Mouse (Mus musculus) spleen, postnatal 10 days (tissue): ENCODE data around the gene Syt7.

ENCODE experiments used
- DNase-seq, 2 experiments: peaks; one replicate each; pipeline ENCODE4 v3.0.0; 2021 to 2022; ENCODE audit warnings: low spot score in 2 of 2

The Syt7 gene

DNA sequence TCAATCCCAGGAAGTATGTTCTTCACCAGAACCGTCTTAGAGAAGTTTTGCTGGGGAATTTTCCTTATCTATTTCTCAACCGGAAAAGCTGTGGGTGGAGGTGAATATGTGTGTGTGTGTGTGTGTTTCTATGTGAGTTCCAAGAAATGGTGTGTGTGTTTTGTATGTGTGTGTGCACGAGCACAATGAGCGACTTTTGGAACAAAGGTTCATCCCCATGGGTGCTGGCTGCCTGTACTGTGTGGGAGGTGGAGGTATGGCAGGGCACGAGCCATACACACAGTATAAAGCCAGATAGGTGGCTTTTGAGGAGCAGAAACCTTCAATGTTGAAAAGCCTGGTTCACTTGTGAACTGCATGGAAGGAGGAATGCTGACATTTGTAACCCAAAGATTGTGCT is 1.2 kb upstream of the Syt7 start:
- DNase-seq, result no peak

DNA sequence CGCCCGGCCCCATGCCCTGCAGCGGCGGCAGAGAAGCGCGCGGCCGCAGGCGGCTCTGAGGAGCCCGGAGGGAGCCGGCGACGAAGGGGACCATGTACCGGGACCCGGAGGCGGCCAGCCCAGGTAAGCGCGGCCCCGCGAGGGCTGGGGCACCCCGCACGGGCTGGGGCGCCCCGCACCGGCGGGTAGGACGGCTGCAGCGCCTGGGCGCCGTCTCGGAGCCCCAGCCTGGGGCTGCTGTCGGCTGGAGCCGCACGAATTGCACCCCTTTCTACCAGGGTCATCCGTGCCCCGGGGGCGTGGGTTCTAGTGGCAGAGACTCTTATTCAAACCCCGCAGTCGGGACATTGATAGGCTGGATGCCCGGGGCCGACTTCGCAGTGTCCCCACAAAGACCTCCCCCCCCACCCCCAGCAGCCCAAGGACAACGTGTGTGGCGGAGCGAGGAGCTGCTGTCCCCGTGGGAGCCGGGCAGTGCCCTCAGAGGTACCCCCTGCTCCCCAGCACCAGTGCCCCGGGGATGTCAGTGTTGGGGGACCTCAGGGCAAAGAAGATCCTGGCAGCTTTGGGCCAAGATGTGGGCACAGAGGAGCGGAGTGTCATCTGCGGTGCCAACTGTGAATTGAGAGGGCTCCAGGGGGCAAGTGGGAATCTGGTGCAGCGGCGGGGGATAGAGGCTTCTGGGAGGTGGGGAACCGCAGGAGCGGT is 655 bp downstream of the Syt7 start:
- no peak for DNase-seq

DNA sequence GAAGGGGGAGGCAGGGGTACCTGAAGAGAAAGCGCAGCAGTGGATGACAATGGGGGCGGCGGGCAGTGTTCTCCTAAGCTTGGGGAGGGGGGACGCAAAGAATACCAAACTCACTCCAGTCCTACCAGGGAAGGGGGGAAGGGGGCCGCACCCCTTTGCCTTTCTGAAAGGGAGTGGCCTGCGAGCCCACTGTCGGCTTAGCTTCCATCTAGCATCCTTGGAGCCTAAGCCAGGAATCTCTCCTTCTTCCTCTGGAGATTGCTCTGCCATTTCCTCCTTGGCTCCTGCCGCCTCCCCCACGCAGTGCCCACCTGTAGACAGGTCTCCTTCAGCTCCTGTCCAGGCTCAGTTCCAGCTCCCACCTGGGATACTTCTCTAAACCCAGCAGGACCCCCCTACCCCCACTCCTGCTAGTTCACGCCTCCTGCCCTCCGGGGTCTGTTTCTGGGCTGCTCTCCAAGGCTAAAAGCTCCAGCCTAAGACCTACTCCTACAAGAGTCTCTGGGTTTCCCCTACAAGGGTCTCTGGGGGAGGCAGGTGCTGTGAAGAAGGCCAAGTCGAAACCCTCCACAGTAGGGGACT is 1.3 kb downstream of the Syt7 start:
- no peak for DNase-seq

DNA sequence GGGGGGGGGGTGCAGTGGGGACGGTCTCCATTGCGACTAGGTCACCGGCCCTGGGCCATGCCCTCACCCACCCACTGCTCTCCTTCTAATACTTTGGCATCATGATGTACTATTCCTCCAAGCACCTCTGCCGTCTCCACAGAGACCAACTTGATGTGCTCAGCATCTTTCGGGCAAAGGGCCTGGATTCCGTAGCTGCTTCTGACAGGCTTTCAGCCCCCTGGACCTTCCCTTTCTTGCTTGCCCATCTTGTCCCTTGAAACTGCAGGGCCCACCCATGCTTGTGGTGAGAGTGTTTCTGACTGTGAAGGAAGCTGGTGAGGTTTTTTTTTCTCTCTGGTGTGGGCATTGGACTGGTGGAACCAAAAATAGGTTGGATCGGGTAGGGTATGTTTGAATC is 2.1 kb downstream of the Syt7 start:
- no peak for DNase-seq

DNA sequence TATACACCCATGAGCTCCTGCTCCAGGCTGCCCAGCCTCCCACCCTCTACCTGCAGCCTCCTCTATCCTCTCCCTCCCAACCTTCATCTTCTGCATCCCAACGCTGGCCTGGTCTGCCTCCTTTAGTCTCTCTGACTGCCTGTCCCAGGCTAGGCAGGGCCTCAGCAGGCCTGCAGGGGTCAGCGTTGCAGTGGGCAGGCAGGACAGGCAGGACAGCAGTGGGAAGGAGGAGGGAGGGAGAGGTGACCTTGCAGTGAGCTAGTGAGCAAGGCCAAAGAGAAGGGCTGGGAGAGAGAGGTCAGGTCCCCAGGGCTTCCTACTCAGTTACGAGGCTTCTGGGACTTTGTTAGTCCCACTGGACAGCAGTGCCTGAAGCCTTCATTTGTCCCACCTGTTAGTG is 3.1 kb downstream of the Syt7 start:
- DNase-seq, result no peak

DNA sequence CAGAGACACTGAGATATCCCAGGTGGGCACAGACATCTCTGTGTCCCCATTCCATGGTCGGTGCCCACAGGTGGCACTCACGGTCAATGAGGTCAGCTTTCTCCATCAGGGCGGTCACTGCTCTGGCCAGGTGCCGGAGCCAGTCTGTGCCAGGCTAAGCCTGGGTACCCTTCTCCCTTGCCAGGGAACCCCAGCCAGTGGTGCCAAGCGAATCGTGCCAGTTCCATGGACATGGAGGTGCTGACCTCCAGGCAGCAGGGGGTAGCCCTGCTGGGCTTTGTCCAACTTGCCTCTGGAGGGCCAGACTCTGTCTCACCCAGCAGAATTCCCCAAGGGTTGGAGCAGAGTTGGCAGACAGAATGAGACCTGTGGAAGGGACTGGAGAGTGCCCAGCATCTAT is 4.6 kb downstream of the Syt7 start:
- no peak for DNase-seq

DNA sequence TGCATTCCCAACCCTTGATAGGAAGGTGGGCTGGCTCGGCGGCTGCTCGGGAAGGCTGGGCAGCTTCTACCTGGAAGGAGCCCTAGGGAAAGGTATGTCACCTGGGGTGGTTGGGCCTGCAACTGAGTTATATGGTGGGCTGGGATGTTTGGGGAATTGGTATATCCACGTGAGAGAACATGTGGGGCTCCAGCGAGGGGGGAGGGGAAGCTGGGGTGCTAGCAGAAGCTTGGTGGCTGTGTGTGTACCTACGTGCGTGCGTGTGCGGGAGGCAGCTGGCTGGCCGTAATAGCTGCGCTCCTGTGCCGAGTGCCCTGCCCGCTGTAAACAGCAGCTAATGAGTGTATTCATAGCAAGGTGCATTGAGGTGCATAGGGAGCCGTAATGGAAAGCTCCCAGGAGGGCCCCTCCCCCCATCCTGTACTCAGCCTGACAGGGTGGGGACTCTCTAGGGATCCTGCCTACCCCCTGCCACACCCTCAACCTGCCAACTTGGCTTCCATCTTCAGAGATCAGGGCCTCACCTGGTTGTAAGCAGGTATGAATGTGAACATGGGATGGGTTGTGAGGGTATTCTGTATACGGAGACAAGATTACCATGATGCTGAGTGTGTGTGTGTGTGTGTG is 5.1 kb downstream of the Syt7 start:
- no peak for DNase-seq

DNA sequence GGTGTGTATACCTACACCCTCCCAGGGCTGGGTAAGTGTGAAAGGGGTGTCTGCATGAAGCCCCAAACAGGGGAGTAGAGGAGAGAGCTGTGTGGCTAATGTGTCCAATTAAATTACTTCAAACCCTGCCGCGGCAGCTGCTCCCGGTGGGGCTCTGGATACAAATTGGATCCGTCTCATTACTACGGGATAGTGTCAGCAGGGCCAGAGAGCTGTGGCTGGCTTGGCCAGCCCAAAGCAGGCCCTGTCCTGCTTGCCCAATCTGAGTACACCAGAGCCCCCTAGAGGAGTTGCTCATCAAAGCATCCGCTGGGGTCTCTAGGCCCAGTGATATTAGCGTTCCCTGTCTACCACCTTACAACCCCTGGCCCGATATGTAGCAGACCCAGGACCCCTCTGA is 6.3 kb downstream of the Syt7 start:
- DNase-seq, result no peak

DNA sequence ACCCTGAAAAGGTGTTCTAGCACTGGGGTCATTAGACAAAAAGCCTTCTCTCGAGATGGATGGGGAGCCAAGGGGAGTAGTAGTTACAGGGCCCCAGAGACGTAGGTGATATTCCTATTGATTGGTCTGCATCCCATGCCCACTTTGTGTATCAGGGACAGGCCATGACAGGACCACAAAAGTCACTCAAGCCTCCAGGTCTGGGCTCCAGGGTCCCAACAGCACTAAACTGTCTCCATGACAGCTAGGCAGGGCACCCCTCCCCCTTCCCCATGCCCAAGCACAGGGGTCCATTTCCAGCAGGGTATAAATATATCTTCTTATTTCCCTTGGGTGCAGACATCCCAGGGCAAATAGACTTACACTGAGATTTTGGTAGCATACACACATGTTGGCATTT is 8.1 kb downstream of the Syt7 start:
- DNase-seq, result no peak

DNA sequence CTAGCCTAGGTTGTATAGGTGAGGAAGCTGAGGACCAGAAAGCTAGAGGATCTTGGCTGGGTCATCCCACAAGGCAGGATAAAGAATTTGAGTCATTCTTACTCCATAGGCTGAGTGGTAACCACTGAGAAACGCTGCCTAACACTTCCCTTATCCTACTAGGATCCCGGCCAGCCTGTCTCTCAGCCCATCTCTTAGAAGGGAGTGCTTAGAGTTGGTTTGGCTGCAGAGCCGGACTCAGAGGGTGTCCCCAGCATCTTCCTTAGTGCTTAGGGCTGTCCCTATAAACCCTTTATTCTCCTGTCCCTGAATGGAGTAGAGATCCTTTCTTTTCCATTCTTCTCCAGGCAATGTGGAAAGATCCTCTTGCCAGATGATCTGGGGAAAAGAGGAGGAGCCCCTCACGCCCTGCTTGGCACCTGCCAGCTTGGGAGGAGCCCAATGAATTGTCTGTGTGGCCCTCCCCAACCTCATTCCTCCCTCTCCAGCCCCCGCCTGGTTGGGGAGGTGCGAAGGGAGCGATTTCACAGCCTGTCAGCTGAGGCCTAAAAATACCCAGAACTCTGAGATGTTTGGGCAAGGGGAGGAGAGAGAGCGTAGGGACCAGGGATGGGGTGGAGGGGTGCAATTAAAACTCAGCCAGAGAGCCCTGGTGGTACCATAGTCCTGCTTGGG is 8.7 kb downstream of the Syt7 start:
- DNase-seq, result no peak

DNA sequence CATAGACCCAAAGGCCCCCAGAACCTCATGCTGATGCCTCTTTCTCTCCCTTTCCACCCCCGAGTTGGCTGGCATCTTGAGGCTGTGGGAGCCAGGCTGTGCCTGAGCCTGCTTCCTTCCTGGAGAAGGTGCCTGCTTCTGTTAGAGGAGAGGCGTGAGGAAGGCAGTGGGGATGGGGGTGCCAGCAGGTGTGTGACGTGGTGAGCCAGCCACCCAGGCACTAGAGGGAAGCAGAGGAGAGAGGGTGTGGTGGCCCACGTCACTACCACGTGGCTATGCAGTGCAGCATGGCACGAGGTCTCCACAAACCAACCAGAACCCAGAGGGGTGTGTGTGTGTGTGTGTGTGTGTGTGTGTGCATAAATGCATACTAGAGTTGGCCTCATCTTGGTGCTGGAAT is 9.4 kb downstream of the Syt7 start:
- DNase-seq, result no peak

DNA sequence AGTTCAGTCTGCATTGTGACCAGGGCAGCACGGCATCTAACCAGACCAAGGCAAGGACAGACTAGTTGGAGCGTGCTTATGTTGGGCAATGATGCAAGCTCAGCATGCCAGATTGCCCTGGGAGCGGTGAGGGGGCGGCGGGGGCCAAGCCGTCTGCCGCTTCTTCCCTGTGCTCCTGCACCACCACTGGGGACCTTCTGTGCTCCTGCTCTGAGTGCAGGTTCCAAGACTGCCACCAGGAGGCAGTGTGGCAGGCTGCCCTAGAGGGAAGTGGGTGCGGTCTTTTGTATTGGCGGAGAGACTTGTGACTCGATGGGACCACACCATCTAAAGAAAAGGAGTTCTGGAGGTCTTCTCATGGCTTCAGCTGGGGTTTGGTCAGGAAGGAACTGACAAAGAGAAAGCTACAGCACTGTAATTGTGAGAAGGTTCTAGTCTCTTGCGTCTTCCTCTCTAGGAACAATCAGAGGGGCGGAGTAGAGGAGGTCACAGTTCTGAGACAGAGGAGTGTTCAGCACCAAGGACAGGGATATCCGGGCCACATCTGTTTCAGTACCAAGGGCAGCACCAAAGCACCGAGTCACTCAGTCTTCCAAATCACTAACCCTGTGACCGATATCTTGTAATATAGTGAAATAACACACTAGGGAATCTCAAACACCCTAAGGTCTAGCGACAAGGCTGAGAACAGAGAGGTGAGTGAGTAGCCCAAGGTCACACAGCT is 14.0 kb downstream of the Syt7 start:
- peak in 1 of 2 experiments; percentile 58 for DNase-seq

DNA sequence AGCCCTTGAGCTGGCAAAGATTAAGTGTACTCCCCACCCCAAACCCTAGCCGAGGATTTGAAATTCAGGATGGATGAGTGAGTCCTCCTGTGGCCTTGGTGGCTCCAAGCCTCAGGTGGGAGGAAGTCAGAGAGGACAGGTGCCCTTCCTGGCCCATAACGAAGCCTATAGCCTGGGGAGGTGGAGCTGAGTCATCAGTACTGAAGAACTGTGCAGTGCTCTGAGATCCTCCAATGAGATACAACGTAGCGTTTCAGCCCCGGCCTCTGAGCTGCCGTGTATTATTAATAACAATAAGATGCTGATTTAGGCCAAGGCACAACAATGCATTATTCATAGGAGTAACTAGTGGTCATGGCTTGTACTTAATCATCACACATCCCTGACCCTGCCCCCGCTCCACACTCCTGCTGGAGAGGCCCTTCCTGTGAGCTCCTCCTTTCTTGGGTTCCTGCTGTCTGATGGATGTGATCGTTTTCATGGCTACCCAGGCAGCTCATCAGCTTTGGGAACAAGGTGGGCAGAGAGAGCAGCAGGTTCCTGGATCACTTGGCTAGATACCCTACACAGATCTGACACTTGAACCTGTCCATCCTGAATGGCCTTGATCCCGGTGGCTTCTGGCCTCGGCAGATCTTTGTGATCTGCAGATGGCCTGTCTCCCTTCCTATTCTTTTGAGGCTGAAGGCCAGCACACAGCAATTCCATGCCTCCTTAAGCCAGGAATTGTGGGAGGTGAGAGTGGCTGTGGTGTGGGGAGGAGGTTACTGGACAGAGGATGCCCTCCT is 14.9 kb downstream of the Syt7 start:
- DNase-seq, result no peak

DNA sequence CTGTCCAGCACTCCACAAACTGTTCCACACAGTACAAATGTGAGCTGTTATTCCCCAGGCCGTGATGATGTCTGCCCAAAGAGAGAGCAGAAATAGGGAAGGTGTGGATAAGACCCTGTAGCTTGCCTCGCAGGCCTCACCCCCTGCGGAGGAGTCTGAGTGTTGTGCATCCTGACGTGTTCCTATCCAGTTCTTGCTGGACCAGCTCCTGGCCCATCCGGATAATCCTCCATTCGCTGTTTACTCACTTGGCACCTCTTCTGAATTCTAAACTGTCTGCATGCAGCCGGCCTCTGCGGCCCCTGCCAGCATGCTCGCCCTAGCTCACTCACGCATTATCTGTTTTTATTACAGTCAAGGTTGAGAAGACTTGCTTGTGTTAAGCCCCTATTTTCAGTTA is 15.5 kb downstream of the Syt7 start:
- DNase-seq, result no peak

DNA sequence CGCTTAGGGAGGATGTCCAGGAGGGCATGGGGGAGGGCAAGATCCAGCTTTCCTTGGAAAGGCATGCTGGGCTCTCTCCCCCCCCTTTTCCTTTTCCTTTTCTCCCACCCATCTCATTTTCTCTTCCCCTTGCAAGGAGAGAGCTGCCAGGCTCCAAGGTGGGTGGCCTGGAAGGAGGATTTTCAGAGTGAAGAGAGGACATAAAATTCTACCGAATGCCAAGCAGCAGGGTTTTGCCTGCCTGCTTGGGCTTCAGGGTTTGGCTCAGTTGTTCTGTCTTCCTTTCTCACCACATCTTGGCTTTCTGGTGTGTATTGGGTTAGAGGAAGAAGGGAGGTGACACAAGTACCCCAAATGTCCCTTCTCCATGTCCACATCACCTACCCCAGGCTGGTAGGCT is 16.0 kb downstream of the Syt7 start:
- DNase-seq, result no peak

DNA sequence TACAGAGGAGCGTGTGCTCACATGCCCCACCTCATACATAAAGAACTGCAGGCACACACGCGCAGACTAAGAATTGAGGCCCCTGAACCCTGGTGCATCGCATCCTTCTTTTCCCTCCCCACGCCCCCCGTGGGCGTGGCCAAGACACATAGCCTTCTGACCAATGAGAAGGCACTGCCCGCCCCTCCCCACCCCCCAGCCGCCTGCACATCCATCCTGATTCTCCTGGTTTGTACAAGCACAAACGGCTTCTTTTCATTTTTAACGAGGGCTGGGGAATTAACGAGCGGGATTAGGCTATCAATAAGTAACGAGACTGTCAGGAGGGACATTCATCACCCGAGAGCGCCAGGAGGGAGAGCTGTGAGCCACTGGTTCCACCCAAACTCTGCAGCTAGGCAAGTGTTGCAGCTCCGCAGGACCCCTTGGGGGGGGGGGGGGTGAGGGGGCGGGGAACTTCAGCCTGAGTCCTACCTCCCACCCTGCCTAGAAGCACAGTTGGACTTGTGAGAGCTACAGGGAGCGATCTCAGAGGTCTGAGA is 24.9 kb downstream of the Syt7 start:
- DNase-seq, result no peak

DNA sequence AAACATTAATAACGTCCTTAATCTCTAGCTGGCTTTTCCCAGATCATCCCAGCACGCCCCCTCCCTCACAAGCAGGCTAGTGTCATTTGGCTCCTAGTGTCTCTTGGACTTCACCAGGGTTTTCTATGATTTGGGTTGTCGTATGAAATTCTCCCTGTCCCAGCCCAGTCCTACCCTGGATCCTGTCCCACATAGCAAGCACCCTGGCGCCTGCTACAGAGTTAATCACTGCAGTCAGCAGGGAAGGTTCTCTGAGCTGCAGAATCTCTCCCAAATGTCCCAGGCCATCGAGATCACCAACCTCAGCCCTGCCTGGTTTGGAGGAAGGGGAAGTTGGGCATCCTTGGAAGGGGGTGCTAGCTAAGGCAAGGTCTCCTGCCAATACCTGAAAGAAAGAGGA is 26.6 kb downstream of the Syt7 start:
- DNase-seq, result no peak

DNA sequence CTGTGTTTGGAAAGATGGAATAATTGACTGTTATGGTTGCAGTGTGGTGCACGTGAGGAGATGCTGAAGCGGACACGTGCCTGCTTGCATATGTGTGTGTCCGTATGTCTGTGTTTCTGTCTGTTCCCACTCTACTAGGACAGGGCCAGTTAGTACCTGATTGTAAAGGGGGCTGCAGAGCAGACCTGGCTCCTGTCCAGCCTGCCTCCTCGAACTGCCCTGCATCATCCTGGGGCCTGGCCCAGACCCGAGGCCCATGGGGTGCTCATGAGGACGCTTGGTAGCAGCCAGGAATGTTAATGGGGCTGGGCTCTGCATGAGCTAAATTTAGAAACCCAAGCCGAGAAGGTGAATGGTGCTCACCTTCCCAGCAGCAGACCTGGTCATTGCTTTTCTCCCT is 28.0 kb downstream of the Syt7 start:
- no peak for DNase-seq

DNA sequence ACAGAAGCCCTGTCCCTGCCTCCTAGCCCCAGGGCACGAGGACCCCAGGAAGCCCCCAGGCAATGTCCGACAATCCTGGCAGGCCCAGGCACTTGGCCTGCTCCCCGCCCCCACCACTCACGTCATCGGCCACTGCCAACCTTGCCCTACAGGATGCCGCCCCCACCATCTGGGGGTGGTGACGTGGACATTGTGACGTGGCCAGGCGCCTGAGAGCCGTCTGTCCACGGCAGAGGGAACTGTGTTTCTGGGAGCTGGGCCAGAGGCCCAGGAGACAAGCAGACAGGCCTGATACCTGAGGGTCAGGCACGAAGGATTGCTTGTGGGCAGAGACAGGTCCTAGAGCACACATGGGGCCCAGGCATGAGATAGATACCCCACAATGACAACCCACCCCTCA is 28.5 kb downstream of the Syt7 start:
- DNase-seq, result no peak

DNA sequence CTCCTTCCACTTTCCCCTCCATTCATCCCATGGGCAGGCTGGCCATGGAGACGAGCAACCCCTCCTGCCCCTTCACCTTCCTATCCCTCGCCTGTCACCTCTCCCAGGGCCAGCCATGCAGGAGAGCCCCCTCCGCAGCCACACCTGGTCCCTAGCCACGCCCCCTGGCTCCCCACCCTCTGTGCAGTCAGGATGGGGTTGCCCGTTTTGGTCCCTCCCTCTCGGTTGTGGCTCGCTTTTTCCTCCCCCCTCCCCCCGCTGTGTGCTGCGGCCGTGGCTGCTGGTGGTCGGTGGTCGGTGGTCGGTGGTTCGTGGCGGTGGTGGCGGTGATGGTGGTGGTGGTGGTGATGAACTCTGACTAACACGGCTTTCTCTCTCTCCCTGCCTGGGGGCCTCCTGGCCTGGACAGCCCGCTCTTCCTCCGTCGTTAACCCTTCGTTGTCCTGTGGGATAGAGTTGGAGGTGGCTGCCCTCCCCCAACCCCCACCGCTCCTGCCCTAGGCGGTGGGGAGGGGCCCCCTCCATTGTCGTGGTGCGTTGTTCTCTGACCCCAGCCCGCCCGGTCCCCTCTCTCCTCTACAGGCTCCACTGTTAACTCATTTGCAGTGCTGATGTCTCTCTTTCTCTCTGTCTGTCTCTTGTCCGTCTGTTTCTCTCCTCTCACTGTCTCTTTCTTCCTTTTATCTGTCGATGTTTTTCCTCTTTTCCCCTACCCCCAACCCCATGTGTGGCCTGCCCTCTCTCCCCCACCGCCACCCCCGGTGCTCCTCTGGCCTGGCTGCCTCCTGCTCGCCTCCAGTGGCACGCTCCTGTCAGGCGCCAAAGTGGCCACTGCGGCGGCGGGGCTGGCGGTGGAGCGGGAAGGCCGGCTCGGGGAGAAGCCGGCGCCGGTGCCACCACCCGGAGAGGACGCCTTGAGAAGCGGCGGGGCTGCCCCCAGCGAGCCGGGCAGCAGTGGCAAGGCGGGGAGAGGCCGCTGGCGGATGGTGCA is 33.4 kb downstream of the Syt7 start:
- no peak for DNase-seq
